ENCODE assay signal across 8 mouse cellular contexts in genomic region chr14:32513336-32514032, GRCm38 (mm10). TPM values are rescaled to one million over a fixed set of nuclear protein-coding genes. Genes with fewer than 3 reads are reported as not detected.
DNase-seq lines count a peak whose midpoint lies in the region; ATAC-seq and TF ChIP-seq lines count a peak whose summit lies in the region.

TSS of gene Ercc6 (plus strand) at chr14:32513521.

- peak within 1 kb of the TSS; percentile 91 for H3K9ac ChIP-seq in ES-E14 (ENCODE audit: insufficient read depth, low read depth, low read length, poor library complexity, severe bottlenecking)
- H3K9ac ChIP-seq in forebrain, embryonic 16.5 days (replicated peaks; ENCODE audit: low read depth, low read length): peak within 1 kb of the TSS; percentile 91
- H3K9ac ChIP-seq in lung, embryonic 15.5 days: peak within 1 kb of the TSS; percentile 62

- peak; percentile 97 for ATAC-seq in forebrain, embryonic 16.5 days
- ATAC-seq in lung, embryonic 15.5 days (ENCODE audit: borderline replicate concordance, extremely low read depth, low FRiP score, low TSS enrichment): peak; percentile 95

- peaks cover 9% of the 10 kb centered on the region; the same call in 1 of the 2 replicates for H3K36me3 ChIP-seq in ES-E14 (ENCODE audit: control insufficient read depth, insufficient read depth, low read length, poor library complexity, severe bottlenecking)
- peaks cover 14% of the 10 kb centered on the region; the same call in 1 of the 2 replicates for H3K36me3 ChIP-seq in forebrain, embryonic 16.5 days (ENCODE audit: control insufficient read depth, insufficient read depth)
- H3K36me3 ChIP-seq in lung, embryonic 15.5 days: peaks cover 13% of the 10 kb centered on the region; the same call in 1 of the 2 replicates

- H3K9me3 ChIP-seq in ES-E14 (ENCODE audit: control insufficient read depth, insufficient read depth, low read depth, low read length): no peaks in the 10 kb centered on the region
- H3K9me3 ChIP-seq in forebrain, embryonic 16.5 days (ENCODE audit: control insufficient read depth, low read length): no peaks in the 10 kb centered on the region
- H3K9me3 ChIP-seq in lung, embryonic 15.5 days: no peaks in the 10 kb centered on the region

- WGBS in forebrain, embryonic 16.5 days: 0% methylated on average over 62 of the region's 62 CpGs
- WGBS in lung, embryonic 15.5 days: under 1% methylated on average over 62 of the region's 62 CpGs

- H3K4me1 ChIP-seq in ES-E14 (ENCODE audit: control insufficient read depth in 2 of 2, insufficient read depth in 2 of 2, low read length in 2 of 2, poor library complexity in 1 of 2): peaks cover 0 to 2% of the 10 kb centered on the region in 2 experiments; a peak in 1 of 4 replicates
- peaks cover 18% of the 10 kb centered on the region for H3K4me1 ChIP-seq in forebrain, embryonic 16.5 days (replicated peaks; ENCODE audit: control insufficient read depth, insufficient read depth, low read length)
- peaks cover 14% of the 10 kb centered on the region for H3K4me1 ChIP-seq in lung, embryonic 15.5 days

- in situ Hi-C loops in ES-E14 (cut with MboI; ENCODE audit: low sequenced_read_pairs in 2 of 2, unreplicated experiment in 2 of 2): no loop called here

- DNase-seq in ES-E14 (ENCODE audit: low read depth, low spot score): peak; percentile 82
- DNase-seq in cerebellum, adult 11-12 months: peak; percentile 93
- peak; percentile 96 for DNase-seq in heart, postnatal 4 days
- DNase-seq in layer of hippocampus, adult 8-10 months (ENCODE audit: low spot score in 2 of 2): peak; percentile 86 to 93
- DNase-seq in ovary, adult 18-20 months (ENCODE audit: low spot score): peak; percentile 86
- peak; percentile 95 for DNase-seq in thymus, postnatal 0 days (ENCODE audit: low spot score)

- peak within 1 kb of the TSS; percentile 84 for H3K4me2 ChIP-seq in forebrain, embryonic 16.5 days (ENCODE audit: low read length)
- peak within 1 kb of the TSS; percentile 78 for H3K4me2 ChIP-seq in lung, embryonic 15.5 days

- H3K27me3 ChIP-seq in forebrain, embryonic 16.5 days (replicated peaks; ENCODE audit: control insufficient read depth, insufficient read depth, low read length): no peaks in the 10 kb centered on the region
- no peaks in the 10 kb centered on the region for H3K27me3 ChIP-seq in lung, embryonic 15.5 days

- H3K27ac ChIP-seq in ES-E14 (ENCODE audit: insufficient read depth, low read depth, low read length, poor library complexity, severe bottlenecking): peak within 1 kb of the TSS; percentile 51; the same call in 1 of the 2 replicates
- H3K27ac ChIP-seq in forebrain, embryonic 16.5 days (ENCODE audit: low read length): peak within 1 kb of the TSS; percentile 88
- H3K27ac ChIP-seq in lung, embryonic 15.5 days: peak within 1 kb of the TSS; percentile 63

- peak within 1 kb of the TSS; percentile 69 to 84 for H3K4me3 ChIP-seq in ES-E14 (ENCODE audit: insufficient read depth in 1 of 2, low read depth in 1 of 2, low read length in 2 of 2, poor library complexity in 1 of 2, severe bottlenecking in 1 of 2)
- peak within 1 kb of the TSS; percentile 93 for H3K4me3 ChIP-seq in forebrain, embryonic 16.5 days (replicated peaks; ENCODE audit: low read length)
- peak within 1 kb of the TSS; percentile 64 for H3K4me3 ChIP-seq in lung, embryonic 15.5 days

TF ChIP-seq in ES-E14, 5 proteins besides CTCF, POLR2A, EP300 and RAD21:
- TF ChIP-seq MAFK (IDR thresholded peaks at IDR 0.05; ENCODE audit: insufficient read depth, low read depth, low read length): no peak
- TF ChIP-seq HCFC1 (IDR thresholded peaks at IDR 0.05; ENCODE audit: borderline replicate concordance, insufficient read depth, low read length): peak; percentile 69; the same call in 1 of the 2 replicates
- TF ChIP-seq ZC3H11A (IDR thresholded peaks at IDR 0.05; ENCODE audit: borderline replicate concordance, low read depth, low read length): no peak

RNA-seq across cellular contexts. Expression of gene Ercc6, which starts in this region (rescaled TPM):
- total RNA-seq in ES-E14 (2012; rRNA removed): 20.4 and 23.0 TPM in 2 replicates
- 31.8 and 36.9 TPM in 2 replicates for polyA plus RNA-seq in forebrain, embryonic 16.5 days (2015; fragmentation: Nextera tagmentation; extraction: Ambion mirVana)
- total RNA-seq in heart, postnatal 4 days (2021): 10 to 100 TPM; 10.7 to 10.8 TPM
- total RNA-seq in layer of hippocampus, adult 8-10 months (2022): 10 to 100 TPM; 23.4 to 28.6 (median 24.3) TPM
- 13.5 and 21.0 TPM in 2 replicates for polyA plus RNA-seq in lung, embryonic 15.5 days (2015; fragmentation: Nextera tagmentation; extraction: Ambion mirVana)
- polyA plus RNA-seq in thymus, postnatal 0 days (2015; fragmentation: Nextera tagmentation; extraction: Ambion mirVana): 14.9 and 15.9 TPM in 2 replicates

Comparison
In these comparisons a context has a peak if more than half of its experiments do, and no peak if none do; other contexts are left out.
1. Peak in every context shown above with its lines: DNase-seq, ATAC-seq, H3K4me3 ChIP-seq and H3K27ac ChIP-seq.